Mouse (Mus musculus): ENCODE data around the gene Sgms1. TPM values are rescaled to one million over a fixed set of nuclear protein-coding genes. Genes with fewer than 3 reads are reported as not detected.

The Sgms1 gene
- polyA plus RNA-seq, 1 experiment from 2014 or later = 50.8 TPM

GRCm38 (mm10) chr19:32258146-32258545 lies 131.4 kb downstream of the Sgms1 start:
- 77% methylated on average over 5 of the region's 5 CpGs for WGBS
- no peak for ATAC-seq (ENCODE audit: low FRiP score, low TSS enrichment)
- no peak overlapping the region for H3K4me3 ChIP-seq (ENCODE audit: low read length)
- no peaks in the 10 kb centered on the region for H3K36me3 ChIP-seq (ENCODE audit: control insufficient read depth, insufficient read depth, low read length)
- H3K9ac ChIP-seq (ENCODE audit: low read depth, low read length) = no peak overlapping the region
- H3K4me2 ChIP-seq (replicated peaks; ENCODE audit: low read depth, low read length) = no peak overlapping the region
- no peak overlapping the region for H3K27ac ChIP-seq (ENCODE audit: low read depth, low read length)
- H3K27me3 ChIP-seq (ENCODE audit: control insufficient read depth, insufficient read depth, low read length) = no peaks in the 10 kb centered on the region
- H3K9me3 ChIP-seq (ENCODE audit: control insufficient read depth, low read length) = no peaks in the 10 kb centered on the region
- peaks cover 22% of the 10 kb centered on the region for H3K4me1 ChIP-seq (ENCODE audit: control insufficient read depth, insufficient read depth, low read length)

- ATAC-seq (ENCODE audit: low FRiP score, low TSS enrichment) = no peak
- 90% methylated on average over 3 of the region's 3 CpGs for WGBS
Measured at GRCm38 (mm10) chr19:32257616-32258015, 131.9 kb downstream of the Sgms1 start.

GRCm38 (mm10) chr19:32256706-32257415 lies 132.7 kb downstream of the Sgms1 start:
- no peak overlapping the region for H3K9ac ChIP-seq (ENCODE audit: low read depth, low read length)
- H3K4me3 ChIP-seq (ENCODE audit: low read length) = no peak overlapping the region
- no peaks in the 10 kb centered on the region for H3K9me3 ChIP-seq (ENCODE audit: control insufficient read depth, low read length)
- no peak overlapping the region for H3K27ac ChIP-seq (ENCODE audit: low read depth, low read length)
- H3K36me3 ChIP-seq (ENCODE audit: control insufficient read depth, insufficient read depth, low read length) = no peaks in the 10 kb centered on the region
- 76% methylated on average over 4 of the region's 4 CpGs for WGBS
- no peaks in the 10 kb centered on the region for H3K27me3 ChIP-seq (ENCODE audit: control insufficient read depth, insufficient read depth, low read length)
- ATAC-seq (ENCODE audit: low FRiP score, low TSS enrichment) = no peak
- H3K4me2 ChIP-seq (replicated peaks; ENCODE audit: low read depth, low read length) = no peak overlapping the region
- peaks cover 18% of the 10 kb centered on the region for H3K4me1 ChIP-seq (ENCODE audit: control insufficient read depth, insufficient read depth, low read length)

More at GRCm38 (mm10) chr19:32257616-32258015, 131.9 kb downstream of the Sgms1 start:
- no peak overlapping the region for H3K4me3 ChIP-seq (ENCODE audit: low read length)
- H3K4me2 ChIP-seq (replicated peaks; ENCODE audit: low read depth, low read length) = no peak overlapping the region
- H3K36me3 ChIP-seq (ENCODE audit: control insufficient read depth, insufficient read depth, low read length) = no peaks in the 10 kb centered on the region
- H3K9ac ChIP-seq (ENCODE audit: low read depth, low read length) = no peak overlapping the region
- H3K27ac ChIP-seq (ENCODE audit: low read depth, low read length) = no peak overlapping the region
- H3K9me3 ChIP-seq (ENCODE audit: control insufficient read depth, low read length) = no peaks in the 10 kb centered on the region
- no peaks in the 10 kb centered on the region for H3K27me3 ChIP-seq (ENCODE audit: control insufficient read depth, insufficient read depth, low read length)
- H3K4me1 ChIP-seq (ENCODE audit: control insufficient read depth, insufficient read depth, low read length) = peaks cover 22% of the 10 kb centered on the region

GRCm38 (mm10) chr19:32255429-32256185 lies 133.9 kb downstream of the Sgms1 start:
- Histone ChIP-seq H3K9ac (ENCODE audit: low read depth, low read length) (no peak overlapping the region), H3K36me3 (ENCODE audit: control insufficient read depth, insufficient read depth, low read length) (no peaks in the 10 kb centered on the region), H3K9me3 (ENCODE audit: control insufficient read depth, low read length) (no peaks in the 10 kb centered on the region), H3K4me2 (replicated peaks; ENCODE audit: low read depth, low read length) (no peak overlapping the region), H3K27ac (ENCODE audit: low read depth, low read length) (peak overlapping the region; percentile 32; the same call in 1 of the 2 replicates), H3K4me3 (ENCODE audit: low read length) (no peak overlapping the region), H3K4me1 (ENCODE audit: control insufficient read depth, insufficient read depth, low read length) (peaks cover 12% of the 10 kb centered on the region), H3K27me3 (ENCODE audit: control insufficient read depth, insufficient read depth, low read length) (no peaks in the 10 kb centered on the region)
- no peak for ATAC-seq (ENCODE audit: low FRiP score, low TSS enrichment)
- 54% methylated on average over 6 of the region's 6 CpGs for WGBS

GRCm38 (mm10) chr19:32254739-32255344 lies 134.7 kb downstream of the Sgms1 start:
- peak; percentile 57; the same call in 1 of the 2 replicates for ATAC-seq (ENCODE audit: low FRiP score, low TSS enrichment)
- H3K27me3 ChIP-seq (ENCODE audit: control insufficient read depth, insufficient read depth, low read length) = no peaks in the 10 kb centered on the region
- H3K4me3 ChIP-seq (ENCODE audit: low read length) = no peak overlapping the region
- no peaks in the 10 kb centered on the region for H3K9me3 ChIP-seq (ENCODE audit: control insufficient read depth, low read length)
- H3K4me1 ChIP-seq (ENCODE audit: control insufficient read depth, insufficient read depth, low read length) = peaks cover 12% of the 10 kb centered on the region
- H3K9ac ChIP-seq (ENCODE audit: low read depth, low read length) = no peak overlapping the region
- H3K4me2 ChIP-seq (replicated peaks; ENCODE audit: low read depth, low read length) = no peak overlapping the region
- no peaks in the 10 kb centered on the region for H3K36me3 ChIP-seq (ENCODE audit: control insufficient read depth, insufficient read depth, low read length)
- 35% methylated on average over 8 of the region's 8 CpGs for WGBS
- H3K27ac ChIP-seq (ENCODE audit: low read depth, low read length) = peak overlapping the region; percentile 32; the same call in 1 of the 2 replicates

- Histone ChIP-seq H3K27ac (ENCODE audit: low read depth, low read length) (no peak overlapping the region), H3K9me3 (ENCODE audit: control insufficient read depth, low read length) (no peaks in the 10 kb centered on the region), H3K4me3 (ENCODE audit: low read length) (no peak overlapping the region), H3K36me3 (ENCODE audit: control insufficient read depth, insufficient read depth, low read length) (no peaks in the 10 kb centered on the region), H3K27me3 (ENCODE audit: control insufficient read depth, insufficient read depth, low read length) (no peaks in the 10 kb centered on the region), H3K4me1 (ENCODE audit: control insufficient read depth, insufficient read depth, low read length) (peaks cover 12% of the 10 kb centered on the region), H3K4me2 (replicated peaks; ENCODE audit: low read depth, low read length) (no peak overlapping the region), H3K9ac (ENCODE audit: low read depth, low read length) (no peak overlapping the region)
- WGBS = 80% methylated on average over 2 of the region's 2 CpGs
- no peak for ATAC-seq (ENCODE audit: low FRiP score, low TSS enrichment)
Measured at GRCm38 (mm10) chr19:32254204-32254603, 135.3 kb downstream of the Sgms1 start.

GRCm38 (mm10) chr19:32252987-32253386 lies 136.5 kb downstream of the Sgms1 start:
- Histone ChIP-seq H3K4me3 (ENCODE audit: low read length) (no peak overlapping the region), H3K36me3 (ENCODE audit: control insufficient read depth, insufficient read depth, low read length) (no peaks in the 10 kb centered on the region), H3K4me2 (replicated peaks; ENCODE audit: low read depth, low read length) (no peak overlapping the region), H3K9ac (ENCODE audit: low read depth, low read length) (no peak overlapping the region), H3K27me3 (ENCODE audit: control insufficient read depth, insufficient read depth, low read length) (no peaks in the 10 kb centered on the region), H3K4me1 (ENCODE audit: control insufficient read depth, insufficient read depth, low read length) (peaks cover 9% of the 10 kb centered on the region), H3K9me3 (ENCODE audit: control insufficient read depth, low read length) (no peaks in the 10 kb centered on the region), H3K27ac (ENCODE audit: low read depth, low read length) (no peak overlapping the region)
- no peak for ATAC-seq (ENCODE audit: low FRiP score, low TSS enrichment)
- 78% methylated on average over 7 of the region's 7 CpGs for WGBS

GRCm38 (mm10) chr19:32252451-32252850 lies 137.1 kb downstream of the Sgms1 start:
- WGBS = 83% methylated on average over 3 of the region's 3 CpGs
- Histone ChIP-seq H3K4me1 (ENCODE audit: control insufficient read depth, insufficient read depth, low read length) (peaks cover 9% of the 10 kb centered on the region), H3K36me3 (ENCODE audit: control insufficient read depth, insufficient read depth, low read length) (no peaks in the 10 kb centered on the region), H3K27me3 (ENCODE audit: control insufficient read depth, insufficient read depth, low read length) (no peaks in the 10 kb centered on the region), H3K9ac (ENCODE audit: low read depth, low read length) (no peak overlapping the region), H3K9me3 (ENCODE audit: control insufficient read depth, low read length) (no peaks in the 10 kb centered on the region), H3K27ac (ENCODE audit: low read depth, low read length) (no peak overlapping the region), H3K4me3 (ENCODE audit: low read length) (no peak overlapping the region), H3K4me2 (replicated peaks; ENCODE audit: low read depth, low read length) (no peak overlapping the region)
- ATAC-seq (ENCODE audit: low FRiP score, low TSS enrichment) = no peak
